Mouse (Mus musculus): Measurements from ENCODE around the gene Cmss1. TPM values are rescaled to one million over a fixed set of nuclear protein-coding genes. Genes with fewer than 3 reads are reported as not detected.

Cmss1 gene
- 18.6 and 19.1 TPM in 2 replicates for polyA plus RNA-seq (2015; fragmentation: Nextera tagmentation; extraction: Ambion mirVana)

- no peaks in the 10 kb centered on the region for H3K9me3 ChIP-seq (replicated peaks; ENCODE audit: control insufficient read depth, low read length)
- ATAC-seq (ENCODE audit: low read depth) = peak; percentile 90
- WGBS (ENCODE audit: insufficient replicate concordance) = under 1% methylated on average over 64 of the region's 64 CpGs
- peaks cover 9% of the 10 kb centered on the region for H3K4me1 ChIP-seq (ENCODE audit: control insufficient read depth, low read depth, low read length)
- peak within 1 kb of the TSS; percentile 91 for H3K4me2 ChIP-seq (ENCODE audit: low read depth, low read length)
- H3K4me3 ChIP-seq (ENCODE audit: low read depth, low read length) = peak within 1 kb of the TSS; percentile 85
- H3K27me3 ChIP-seq (ENCODE audit: control insufficient read depth, insufficient read depth, low read depth, low read length) = no peaks in the 10 kb centered on the region
- no peaks in the 10 kb centered on the region for H3K36me3 ChIP-seq (ENCODE audit: control insufficient read depth, insufficient read depth)
- H3K27ac ChIP-seq (ENCODE audit: low read length) = 0 out of 2 replicates have a peak within 1 kb of the TSS, but pooled peaks have one; percentile 53
- peak within 1 kb of the TSS; percentile 67 for H3K9ac ChIP-seq (ENCODE audit: low read depth, low read length)
These were observed at the start of gene Cmss1 for GRCm38 (mm10) chr16:57606444-57607227. TSS of gene Cmss1 (minus strand) at chr16:57606864.

GRCm38 (mm10) chr16:57649888-57650287 is 43.2 kb upstream of the Cmss1 start:
- Histone ChIP-seq H3K4me1 (ENCODE audit: control insufficient read depth, low read depth, low read length) (no peaks in the 10 kb centered on the region), H3K9ac (ENCODE audit: low read depth, low read length) (no peak overlapping the region), H3K4me3 (ENCODE audit: low read depth, low read length) (no peak overlapping the region), H3K9me3 (replicated peaks; ENCODE audit: control insufficient read depth, low read length) (no peaks in the 10 kb centered on the region), H3K36me3 (ENCODE audit: control insufficient read depth, insufficient read depth) (no peaks in the 10 kb centered on the region), H3K27ac (ENCODE audit: low read length) (no peak overlapping the region), H3K4me2 (ENCODE audit: low read depth, low read length) (no peak overlapping the region), H3K27me3 (ENCODE audit: control insufficient read depth, insufficient read depth, low read depth, low read length) (no peaks in the 10 kb centered on the region)
- WGBS (ENCODE audit: insufficient replicate concordance) = 37% methylated on average over 2 of the region's 2 CpGs
- ATAC-seq (ENCODE audit: low read depth) = no peak

GRCm38 (mm10) chr16:57641346-57641885 is 34.8 kb upstream of the Cmss1 start:
- ATAC-seq (ENCODE audit: low read depth) = no peak
- Histone ChIP-seq H3K27me3 (ENCODE audit: control insufficient read depth, insufficient read depth, low read depth, low read length) (no peaks in the 10 kb centered on the region), H3K9me3 (replicated peaks; ENCODE audit: control insufficient read depth, low read length) (no peaks in the 10 kb centered on the region), H3K4me2 (ENCODE audit: low read depth, low read length) (no peak overlapping the region), H3K4me3 (ENCODE audit: low read depth, low read length) (no peak overlapping the region), H3K36me3 (ENCODE audit: control insufficient read depth, insufficient read depth) (no peaks in the 10 kb centered on the region), H3K4me1 (ENCODE audit: control insufficient read depth, low read depth, low read length) (no peaks in the 10 kb centered on the region), H3K27ac (ENCODE audit: low read length) (no peak overlapping the region), H3K9ac (ENCODE audit: low read depth, low read length) (no peak overlapping the region)
- WGBS (ENCODE audit: insufficient replicate concordance) = 69% methylated on average over 10 of the region's 10 CpGs

- 46% methylated on average over 5 of the region's 5 CpGs for WGBS (ENCODE audit: insufficient replicate concordance)
- no peak for ATAC-seq (ENCODE audit: low read depth)
- Histone ChIP-seq H3K9me3 (replicated peaks; ENCODE audit: control insufficient read depth, low read length) (no peaks in the 10 kb centered on the region), H3K4me2 (ENCODE audit: low read depth, low read length) (no peak overlapping the region), H3K36me3 (ENCODE audit: control insufficient read depth, insufficient read depth) (no peaks in the 10 kb centered on the region), H3K4me3 (ENCODE audit: low read depth, low read length) (no peak overlapping the region), H3K27ac (ENCODE audit: low read length) (no peak overlapping the region), H3K27me3 (ENCODE audit: control insufficient read depth, insufficient read depth, low read depth, low read length) (no peaks in the 10 kb centered on the region), H3K9ac (ENCODE audit: low read depth, low read length) (no peak overlapping the region), H3K4me1 (ENCODE audit: control insufficient read depth, low read depth, low read length) (no peaks in the 10 kb centered on the region)
These were observed 28.1 kb upstream of the Cmss1 start for GRCm38 (mm10) chr16:57634766-57635165.

- Histone ChIP-seq H3K4me1 (ENCODE audit: control insufficient read depth, low read depth, low read length) (no peaks in the 10 kb centered on the region), H3K4me2 (ENCODE audit: low read depth, low read length) (no peak overlapping the region), H3K27ac (ENCODE audit: low read length) (no peak overlapping the region), H3K36me3 (ENCODE audit: control insufficient read depth, insufficient read depth) (no peaks in the 10 kb centered on the region), H3K4me3 (ENCODE audit: low read depth, low read length) (no peak overlapping the region), H3K9me3 (replicated peaks; ENCODE audit: control insufficient read depth, low read length) (no peaks in the 10 kb centered on the region), H3K9ac (ENCODE audit: low read depth, low read length) (no peak overlapping the region), H3K27me3 (ENCODE audit: control insufficient read depth, insufficient read depth, low read depth, low read length) (no peaks in the 10 kb centered on the region)
- 10% methylated on average over 6 of the region's 6 CpGs for WGBS (ENCODE audit: insufficient replicate concordance)
- 0 out of 2 replicates have a peak, but pooled peaks have one; percentile 21 for ATAC-seq (ENCODE audit: low read depth)
These were observed 27.5 kb upstream of the Cmss1 start for GRCm38 (mm10) chr16:57634191-57634590.

- ATAC-seq (ENCODE audit: low read depth) = no peak
- no peak overlapping the region for H3K27ac ChIP-seq (ENCODE audit: low read length)
- no peaks in the 10 kb centered on the region for H3K27me3 ChIP-seq (ENCODE audit: control insufficient read depth, insufficient read depth, low read depth, low read length)
- 3% methylated on average over 1 of the region's 1 CpGs for WGBS (ENCODE audit: insufficient replicate concordance)
- no peak overlapping the region for H3K4me3 ChIP-seq (ENCODE audit: low read depth, low read length)
- H3K4me1 ChIP-seq (ENCODE audit: control insufficient read depth, low read depth, low read length) = peaks cover 5% of the 10 kb centered on the region
- no peaks in the 10 kb centered on the region for H3K36me3 ChIP-seq (ENCODE audit: control insufficient read depth, insufficient read depth)
- no peak overlapping the region for H3K9ac ChIP-seq (ENCODE audit: low read depth, low read length)
- no peak overlapping the region for H3K4me2 ChIP-seq (ENCODE audit: low read depth, low read length)
- H3K9me3 ChIP-seq (replicated peaks; ENCODE audit: control insufficient read depth, low read length) = no peaks in the 10 kb centered on the region
These were observed 5.1 kb upstream of the Cmss1 start for GRCm38 (mm10) chr16:57611768-57612167.

GRCm38 (mm10) chr16:57601031-57601430 is 5.6 kb downstream of the Cmss1 start:
- no peaks in the 10 kb centered on the region for H3K9me3 ChIP-seq (replicated peaks; ENCODE audit: control insufficient read depth, low read length)
- H3K4me2 ChIP-seq (ENCODE audit: low read depth, low read length) = no peak overlapping the region
- no peak overlapping the region for H3K4me3 ChIP-seq (ENCODE audit: low read depth, low read length)
- H3K36me3 ChIP-seq (ENCODE audit: control insufficient read depth, insufficient read depth) = no peaks in the 10 kb centered on the region
- no peak overlapping the region for H3K9ac ChIP-seq (ENCODE audit: low read depth, low read length)
- no peaks in the 10 kb centered on the region for H3K27me3 ChIP-seq (ENCODE audit: control insufficient read depth, insufficient read depth, low read depth, low read length)
- peaks cover under 1% of the 10 kb centered on the region for H3K4me1 ChIP-seq (ENCODE audit: control insufficient read depth, low read depth, low read length)
- ATAC-seq (ENCODE audit: low read depth) = no peak
- H3K27ac ChIP-seq (ENCODE audit: low read length) = no peak overlapping the region

GRCm38 (mm10) chr16:57597295-57597957 is 9.2 kb downstream of the Cmss1 start:
- Histone ChIP-seq H3K27me3 (ENCODE audit: control insufficient read depth, insufficient read depth, low read depth, low read length) (no peaks in the 10 kb centered on the region), H3K4me1 (ENCODE audit: control insufficient read depth, low read depth, low read length) (no peaks in the 10 kb centered on the region), H3K9ac (ENCODE audit: low read depth, low read length) (no peak overlapping the region), H3K9me3 (replicated peaks; ENCODE audit: control insufficient read depth, low read length) (no peaks in the 10 kb centered on the region), H3K27ac (ENCODE audit: low read length) (no peak overlapping the region), H3K36me3 (ENCODE audit: control insufficient read depth, insufficient read depth) (no peaks in the 10 kb centered on the region), H3K4me3 (ENCODE audit: low read depth, low read length) (no peak overlapping the region), H3K4me2 (ENCODE audit: low read depth, low read length) (no peak overlapping the region)
- 67% methylated on average over 4 of the region's 4 CpGs for WGBS (ENCODE audit: insufficient replicate concordance)
- ATAC-seq (ENCODE audit: low read depth) = peak; percentile 53; the same call in 1 of the 2 replicates

Measured in liver, embryonic 16.5 days (tissue).